Mouse (Mus musculus): ENCODE results near the gene Pxmp4.

GRCm38 (mm10) chr2:154583906-154584872, 19.3 kb downstream of the Pxmp4 start:
- TF ChIP-seq CTCF (IDR thresholded peaks at IDR 0.05; ENCODE audit: control insufficient read depth, insufficient read depth, insufficient replicate concordance, low read depth, low read length) (no peak), POLR2A (IDR thresholded peaks at IDR 0.05; ENCODE audit: control insufficient read depth, low read depth, low read length) (no peak)
